ENCODE assay signal across 8 mouse cellular contexts in the genomic region with DNA sequence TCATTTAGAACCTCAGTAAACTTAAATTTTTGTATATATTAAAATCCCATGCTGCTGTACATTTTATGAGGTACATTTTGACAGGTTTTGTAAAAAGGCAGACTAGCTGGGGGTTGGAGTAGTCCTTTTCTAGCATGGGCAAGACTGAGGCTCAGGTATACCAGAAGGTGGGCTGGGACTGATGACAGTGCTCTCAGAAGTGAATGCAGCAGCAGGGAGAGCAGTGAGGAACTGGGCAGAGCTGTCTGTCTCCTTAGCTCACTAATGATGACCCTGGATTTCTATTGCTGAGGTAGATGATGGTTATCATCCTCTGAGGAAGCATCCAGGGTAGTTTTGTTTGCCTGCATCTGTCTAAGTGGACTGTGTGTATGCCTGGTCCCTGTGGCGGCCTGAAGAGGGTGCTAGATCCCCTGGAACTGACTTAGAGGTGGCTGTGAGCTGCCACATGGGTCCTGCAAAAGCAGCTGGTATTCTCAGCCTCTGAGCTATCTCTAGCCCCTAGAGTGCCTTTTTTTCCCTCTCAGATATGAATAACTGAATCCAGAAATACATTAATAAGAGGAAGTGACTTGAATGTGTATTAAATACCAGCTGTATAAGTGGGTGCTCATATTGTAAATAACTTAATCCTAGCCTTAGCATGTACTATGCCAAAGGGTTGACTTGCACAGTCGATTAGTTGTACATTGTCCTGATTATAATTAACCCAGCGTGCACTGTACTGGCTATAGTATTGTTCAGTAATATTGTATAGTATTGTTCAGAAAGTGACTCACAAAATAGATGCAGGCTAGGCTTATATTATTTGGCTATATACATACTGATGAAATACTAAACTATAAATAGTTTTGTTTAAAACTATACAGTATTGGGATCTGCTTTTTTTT. TPM values are rescaled to one million over a fixed set of nuclear protein-coding genes. Genes with fewer than 3 reads are reported as not detected.
DNase-seq lines count a peak whose midpoint lies in the region; ATAC-seq and TF ChIP-seq lines count a peak whose summit lies in the region.

No protein-coding gene starts in this region.

- no peaks in the 10 kb centered on the region for H3K27me3 ChIP-seq in heart, postnatal 0 days (ENCODE audit: control insufficient read depth, insufficient read depth, low read length)
- H3K27me3 ChIP-seq in liver, embryonic 12.5 days (replicated peaks), result no peaks in the 10 kb centered on the region

- no peak overlapping the region for H3K9ac ChIP-seq in heart, postnatal 0 days (replicated peaks; ENCODE audit: low read depth, low read length)
- no peak overlapping the region for H3K9ac ChIP-seq in liver, embryonic 12.5 days

- TF ChIP-seq EP300 in heart, postnatal 0 days (IDR thresholded peaks at IDR 0.05; ENCODE audit: low read depth), result no peak

- H3K27ac ChIP-seq in heart, postnatal 0 days (ENCODE audit: low read depth), result no peak overlapping the region
- H3K27ac ChIP-seq in liver, embryonic 12.5 days, result no peak overlapping the region

- ATAC-seq in heart, postnatal 0 days (ENCODE audit: insufficient read depth, low read depth), result peak; percentile 74
- ATAC-seq in liver, embryonic 12.5 days, result peak; percentile 87
- ATAC-seq in monocyte, adult 5-6 weeks (replicated peaks; ENCODE audit: insufficient number of reproducible peaks, low FRiP score, low TSS enrichment, poor library complexity, severe bottlenecking), result peak; percentile 67; the same call in 1 of the 2 replicates

- TF ChIP-seq CTCF in heart, postnatal 0 days (IDR thresholded peaks at IDR 0.05; ENCODE audit: low read depth), result peak; percentile 54

- DNase-seq in cerebellum, postnatal 14 days, result peak; percentile 24 to 44
- no peak for DNase-seq in cerebellum, adult 9-11 months
- peak; percentile 73 for DNase-seq in 416B (ENCODE audit: low read depth)
- peak; percentile 33 for DNase-seq in adrenal gland, adult 2 months
- no peak for DNase-seq in heart, postnatal 0 days (ENCODE audit: low spot score)
- DNase-seq in yolk sac, embryonic 10.5 days (ENCODE audit: low spot score), result no peak

- H3K4me1 ChIP-seq in heart, postnatal 0 days (ENCODE audit: control insufficient read depth, insufficient read depth), result no peaks in the 10 kb centered on the region
- H3K4me1 ChIP-seq in liver, embryonic 12.5 days, result peaks cover 23% of the 10 kb centered on the region

- WGBS in heart, postnatal 0 days, result 53% methylated on average over 3 of the region's 3 CpGs
- 66% methylated on average over 3 of the region's 3 CpGs for WGBS in liver, embryonic 12.5 days (ENCODE audit: insufficient replicate concordance)

- no peak overlapping the region for H3K4me3 ChIP-seq in heart, postnatal 0 days (ENCODE audit: low read depth, low read length)
- H3K4me3 ChIP-seq in liver, embryonic 12.5 days, result no peak overlapping the region

- H3K4me2 ChIP-seq in heart, postnatal 0 days (ENCODE audit: low read depth, low read length), result no peak overlapping the region
- no peak overlapping the region for H3K4me2 ChIP-seq in liver, embryonic 12.5 days

- H3K36me3 ChIP-seq in heart, postnatal 0 days (replicated peaks; ENCODE audit: control insufficient read depth, insufficient read depth, low read length), result peaks cover 11% of the 10 kb centered on the region; the same call in 1 of the 2 replicates
- H3K36me3 ChIP-seq in liver, embryonic 12.5 days, result peaks cover 76% of the 10 kb centered on the region

- H3K9me3 ChIP-seq in heart, postnatal 0 days (replicated peaks; ENCODE audit: control insufficient read depth, low read length), result no peaks in the 10 kb centered on the region
- H3K9me3 ChIP-seq in liver, embryonic 12.5 days (replicated peaks), result no peaks in the 10 kb centered on the region

RNA-seq across cellular contexts. Expression of gene Chd1, which starts 10.5 kb away (rescaled TPM):
- 10 to 100 TPM; 28.5 to 35.1 TPM for total RNA-seq in adrenal gland, adult 2 months (2021)
- polyA plus RNA-seq in adrenal gland, adult 2 months (2012; rRNA removed), result 12.5 and 16.2 TPM in 2 replicates
- 8.7 and 15.3 TPM in 2 replicates for total RNA-seq in heart, postnatal 0 days (2014; rRNA removed; ENCODE audit: low replicate concordance)
- polyA plus RNA-seq in heart, postnatal 0 days (2015; fragmentation: Nextera tagmentation; extraction: Ambion mirVana), result 8.8 and 9.7 TPM in 2 replicates
- polyA plus RNA-seq in liver, embryonic 12.5 days (2016; fragmentation: Nextera tagmentation; extraction: Ambion mirVana), result 28.5 and 31.5 TPM in 2 replicates
- 92.9 to 105 TPM (median 98.3 TPM) in 3 replicates for total RNA-seq in monocyte, adult 5-6 weeks (2017)

Comparison
In these comparisons a context has a peak if more than half of its experiments do, and no peak if none do; other contexts are left out.
1. DNase-seq: peak in cerebellum, postnatal 14 days (2 of 2), 416B (single experiment) and adrenal gland, adult 2 months (single experiment); none in cerebellum, adult 9-11 months (single experiment), heart, postnatal 0 days (single experiment) and yolk sac, embryonic 10.5 days (single experiment).
2. Peak in every context shown above with its lines, with median percentiles within 50 percentile points of each other: ATAC-seq.